Mouse (Mus musculus): ENCODE results near the gene Srrm1.

GRCm38 (mm10) chr4:135273307-135273682 is 79.8 kb downstream of the Srrm1 start:
- TF ChIP-seq CTCF (IDR thresholded peaks at IDR 0.05) (no peak), EP300 (IDR thresholded peaks at IDR 0.05; ENCODE audit: insufficient read depth, low read depth, low read length) (no peak)
